Mouse (Mus musculus) retina, postnatal 7 days (tissue): ENCODE data around the gene Usp22.
"Not testable (repeated sequence)": the region's sequence is repeated elsewhere in the genome, so short reads cannot be mapped to it uniquely, and the experiment has no call there.

Experiments used
- DNase-seq: peaks from one replicate; pipeline ENCODE4 v3.0.0-alpha.2; 2012; ENCODE audit warnings: low read depth, low spot score

Gene Usp22

GRCm38 (mm10) chr11:61143564-61144469, 31.0 kb downstream of the Usp22 start:
- no peak for DNase-seq

- DNase-seq = no peak
Measured at GRCm38 (mm10) chr11:61142941-61143530, 31.8 kb downstream of the Usp22 start.

- DNase-seq = no peak
Measured at GRCm38 (mm10) chr11:61142262-61142661, 32.6 kb downstream of the Usp22 start.

GRCm38 (mm10) chr11:61141693-61142092, 33.2 kb downstream of the Usp22 start:
- DNase-seq = no peak

- no peak for DNase-seq
Measured at GRCm38 (mm10) chr11:61132943-61133342, 41.9 kb downstream of the Usp22 start.

- DNase-seq = not testable (repeated sequence)
Measured at GRCm38 (mm10) chr11:61130646-61131045, 44.2 kb downstream of the Usp22 start.

- no peak for DNase-seq
Measured at GRCm38 (mm10) chr11:61129305-61129704, 45.5 kb downstream of the Usp22 start.

GRCm38 (mm10) chr11:61127421-61128055, 47.3 kb downstream of the Usp22 start:
- DNase-seq = no peak

- DNase-seq = no peak
Measured at GRCm38 (mm10) chr11:61126606-61127355, 48.1 kb downstream of the Usp22 start, which contains the start of gene Tnfrsf13b. TSS of gene Tnfrsf13b (plus strand) at chr11:61126755.

- no peak for DNase-seq
Measured at GRCm38 (mm10) chr11:61125970-61126369, 48.9 kb downstream of the Usp22 start.

- DNase-seq = no peak
Measured at GRCm38 (mm10) chr11:61123886-61124285, 51.0 kb downstream of the Usp22 start.

- DNase-seq = no peak
Measured at GRCm38 (mm10) chr11:61122769-61123288, 52.0 kb downstream of the Usp22 start.

- DNase-seq = no peak
Measured at GRCm38 (mm10) chr11:61122283-61122768, 52.5 kb downstream of the Usp22 start.

GRCm38 (mm10) chr11:61119996-61120583, 54.8 kb downstream of the Usp22 start:
- no peak for DNase-seq

- no peak for DNase-seq
Measured at GRCm38 (mm10) chr11:61116226-61116625, 58.6 kb downstream of the Usp22 start.

GRCm38 (mm10) chr11:61112323-61112995, 62.4 kb downstream of the Usp22 start:
- no peak for DNase-seq

GRCm38 (mm10) chr11:61111472-61111871, 63.4 kb downstream of the Usp22 start:
- DNase-seq = no peak

GRCm38 (mm10) chr11:61110928-61111327, 63.9 kb downstream of the Usp22 start:
- no peak for DNase-seq

GRCm38 (mm10) chr11:61110113-61110512, 64.7 kb downstream of the Usp22 start:
- no peak for DNase-seq

GRCm38 (mm10) chr11:61109707-61110106, 65.1 kb downstream of the Usp22 start:
- DNase-seq = no peak
